Mouse (Mus musculus): ENCODE data around the gene Olfr765. TPM values are rescaled to one million over a fixed set of nuclear protein-coding genes. Genes with fewer than 3 reads are reported as not detected.
A peak's percentile ranks its signal among the peaks of the same experiment; 100 is the strongest.
"Not testable (repeated sequence)": the region's sequence is repeated elsewhere in the genome, so short reads cannot be mapped to it uniquely, and the experiment has no call there.

Gene Olfr765
- polyA plus RNA-seq (2015; fragmentation: Nextera tagmentation; extraction: Ambion mirVana), result not detected in 2 replicates

DNA sequence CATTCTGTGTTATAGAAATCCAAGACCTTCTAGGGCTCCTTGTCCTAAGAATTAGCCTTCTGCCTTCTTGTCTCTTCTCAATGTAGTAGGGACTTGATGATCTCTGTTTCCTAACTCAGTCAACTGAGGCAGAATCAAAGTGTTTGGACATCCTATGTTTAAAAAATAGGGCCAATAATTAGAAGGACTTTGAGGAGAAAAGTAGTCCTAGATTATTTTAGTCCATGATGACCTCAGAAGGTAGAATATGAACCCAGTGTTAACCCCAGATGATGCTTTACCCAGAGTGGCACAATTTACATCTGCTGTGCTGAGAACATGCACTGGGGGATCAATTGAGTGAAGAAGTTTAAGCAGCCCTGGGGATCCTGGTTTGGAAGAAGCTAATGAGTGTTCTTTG lies at the start of gene Olfr765:
Gene Olfr765 (minus strand): TSS at position 101 of the 400 bp plus-strand sequence.
- not testable (repeated sequence) for H3K27ac ChIP-seq (replicated peaks); ATAC-seq (ENCODE audit: low read depth); H3K36me3 ChIP-seq; H3K4me1 ChIP-seq (replicated peaks); H3K9ac ChIP-seq; H3K27me3 ChIP-seq; H3K4me2 ChIP-seq; H3K4me3 ChIP-seq; H3K9me3 ChIP-seq

- Histone ChIP-seq H3K4me2 (no peak within 1 kb of the TSS), H3K36me3 (no peaks in the 10 kb centered on the region), H3K9ac (no peak within 1 kb of the TSS), H3K9me3 (no peaks in the 10 kb centered on the region), H3K27ac (replicated peaks) (no peak within 1 kb of the TSS), H3K27me3 (no peaks in the 10 kb centered on the region), H3K4me1 (replicated peaks) (no peaks in the 10 kb centered on the region), H3K4me3 (no peak within 1 kb of the TSS)
- no peak for ATAC-seq (ENCODE audit: low read depth)
- 94% methylated on average over 1 of the region's 1 CpGs for WGBS
Observed at GRCm38 (mm10) chr10:129099275-129099674, 49.5 kb upstream of the Olfr765 start, which contains the start of gene Olfr768. Olfr768 (minus strand) TSS chr10:129099375.

DNA sequence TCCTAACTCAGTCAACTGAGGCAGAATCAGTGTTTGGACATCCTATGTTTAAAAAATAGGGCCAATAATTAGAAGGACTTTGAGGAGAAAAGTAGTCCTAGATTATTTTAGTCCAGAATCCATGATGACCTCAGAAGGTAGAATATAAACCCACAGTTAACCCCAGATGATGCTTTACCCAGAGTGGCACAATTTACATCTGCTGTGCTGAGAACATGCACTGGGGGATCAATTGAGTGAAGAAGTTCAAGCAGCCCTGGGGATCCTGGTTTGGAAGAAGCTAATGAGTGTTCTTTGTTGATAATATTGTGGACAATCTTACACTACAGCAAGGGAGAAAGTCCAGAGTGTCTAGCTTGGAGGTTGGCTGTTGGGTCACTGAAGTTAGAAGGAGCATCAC lies 33.0 kb upstream of the Olfr765 start, which contains the start of gene Olfr767:
Gene Olfr767 (minus strand): TSS at position 101 of the 400 bp plus-strand sequence.
- H3K4me1 ChIP-seq (replicated peaks); H3K9me3 ChIP-seq; H3K4me2 ChIP-seq: not testable (repeated sequence)

DNA sequence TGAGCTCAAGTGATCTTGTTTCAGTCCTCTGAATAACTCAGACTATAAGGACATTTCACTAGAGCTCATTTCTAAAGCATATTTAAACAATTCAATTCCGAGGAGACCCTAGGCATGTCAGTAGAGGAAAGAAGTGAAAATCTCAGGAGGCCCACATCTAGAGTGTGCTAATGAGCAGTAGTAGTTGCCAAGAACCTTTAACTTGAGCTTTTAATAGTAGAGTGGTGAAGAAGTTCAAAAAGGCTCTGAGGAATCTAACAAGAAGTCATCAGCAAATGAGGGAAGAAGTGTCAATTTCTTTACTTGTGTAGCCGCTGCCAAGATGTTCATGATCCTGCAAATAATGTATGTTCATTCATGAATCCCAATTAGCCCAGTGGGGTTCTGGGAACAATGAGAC lies 19.1 kb upstream of the Olfr765 start, which contains the start of gene Olfr766-ps1:
Gene Olfr766-ps1 (minus strand): TSS at position 101 of the 400 bp plus-strand sequence.
- no peak within 1 kb of the TSS for H3K27ac ChIP-seq (replicated peaks)
- no peak within 1 kb of the TSS for H3K9ac ChIP-seq
- no peak within 1 kb of the TSS for H3K4me3 ChIP-seq
- H3K36me3 ChIP-seq, result no peaks in the 10 kb centered on the region
- H3K4me1 ChIP-seq (replicated peaks), result no peaks in the 10 kb centered on the region
- 86% methylated on average over 2 of the region's 2 CpGs for WGBS
- no peaks in the 10 kb centered on the region for H3K27me3 ChIP-seq
- H3K4me2 ChIP-seq, result no peak within 1 kb of the TSS
- no peak for ATAC-seq (ENCODE audit: low read depth)
- no peaks in the 10 kb centered on the region for H3K9me3 ChIP-seq

More for the DNA sequence above, 33.0 kb upstream of the Olfr765 start, which contains the start of gene Olfr767:
- H3K9ac ChIP-seq; H3K27ac ChIP-seq (replicated peaks); H3K36me3 ChIP-seq; H3K4me3 ChIP-seq; H3K27me3 ChIP-seq; ATAC-seq (ENCODE audit: low read depth): not testable (repeated sequence)

DNA sequence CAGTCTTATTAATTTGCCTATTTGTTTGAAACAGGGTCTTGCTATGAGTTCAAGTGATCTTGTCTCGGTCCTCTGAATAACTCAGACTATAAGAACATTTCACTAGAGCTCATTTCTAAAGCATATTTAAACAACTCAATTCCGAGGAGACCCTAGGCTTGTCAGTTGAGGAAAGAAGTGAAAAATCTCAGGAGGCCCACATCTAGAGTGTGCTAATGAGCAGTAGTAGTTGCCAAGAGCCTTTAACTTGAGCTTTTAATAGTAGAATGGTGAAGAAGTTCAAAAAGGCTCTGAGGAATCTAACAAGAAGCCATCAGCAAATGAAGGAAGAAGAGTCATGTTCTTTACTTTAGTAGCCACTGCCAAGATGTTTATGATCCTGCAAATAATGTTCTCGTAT lies 10.0 kb downstream of the Olfr765 start, which contains the start of gene Olfr764-ps1:
Gene Olfr764-ps1 (minus strand): TSS at position 101 of the 400 bp plus-strand sequence.
- ATAC-seq (ENCODE audit: low read depth), result no peak
- H3K27me3 ChIP-seq, result no peaks in the 10 kb centered on the region
- H3K4me3 ChIP-seq, result no peak within 1 kb of the TSS
- no peaks in the 10 kb centered on the region for H3K4me1 ChIP-seq (replicated peaks)
- WGBS, result 81% methylated on average over 3 of the region's 3 CpGs
- no peaks in the 10 kb centered on the region for H3K9me3 ChIP-seq
- no peak within 1 kb of the TSS for H3K27ac ChIP-seq (replicated peaks)
- H3K9ac ChIP-seq, result no peak within 1 kb of the TSS
- H3K36me3 ChIP-seq, result no peaks in the 10 kb centered on the region
- no peak within 1 kb of the TSS for H3K4me2 ChIP-seq

- Histone ChIP-seq H3K4me3 (no peak overlapping the region), H3K9ac (no peak overlapping the region), H3K36me3 (no peaks in the 10 kb centered on the region), H3K27ac (replicated peaks) (no peak overlapping the region), H3K27me3 (no peaks in the 10 kb centered on the region), H3K4me1 (replicated peaks) (no peaks in the 10 kb centered on the region), H3K9me3 (no peaks in the 10 kb centered on the region), H3K4me2 (no peak overlapping the region)
- WGBS, result 70% methylated on average over 2 of the region's 2 CpGs
- no peak for ATAC-seq (ENCODE audit: low read depth)
Observed at GRCm38 (mm10) chr10:129028343-129028742, 21.5 kb downstream of the Olfr765 start.

DNA sequence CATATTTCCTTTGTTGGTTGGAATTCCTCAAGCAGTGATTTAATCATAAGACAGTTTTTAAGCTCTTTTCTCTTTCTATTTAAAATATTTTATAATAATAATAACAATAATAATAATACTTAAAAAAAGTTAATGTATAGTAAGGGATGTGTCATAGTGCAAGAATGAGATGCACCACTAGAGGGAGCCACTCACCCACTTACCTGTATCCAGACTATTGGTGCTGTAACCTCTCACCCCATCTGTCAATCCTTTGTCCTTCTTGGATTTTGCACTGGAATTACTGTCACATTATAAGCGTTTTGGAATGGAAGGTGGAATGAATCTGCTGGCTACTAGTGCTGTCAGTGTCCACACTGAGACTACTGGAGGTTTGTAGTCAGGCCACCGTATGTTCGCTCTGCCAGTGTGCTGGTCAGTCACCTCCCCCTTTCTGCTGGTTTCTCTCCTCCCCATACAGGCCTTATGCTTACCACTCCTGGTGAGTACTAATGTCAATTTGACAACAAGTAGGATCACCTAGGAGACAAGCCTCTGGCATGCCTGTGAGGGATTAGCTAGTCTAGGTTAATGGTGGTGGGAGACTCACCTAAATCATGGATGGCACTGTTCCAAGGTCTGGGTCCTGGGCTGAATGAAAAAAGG lies 23.7 kb downstream of the Olfr765 start:
- H3K4me1 ChIP-seq (replicated peaks), result no peaks in the 10 kb centered on the region
- no peak overlapping the region for H3K4me3 ChIP-seq
- H3K9me3 ChIP-seq, result no peaks in the 10 kb centered on the region
- H3K4me2 ChIP-seq, result no peak overlapping the region
- H3K36me3 ChIP-seq, result no peaks in the 10 kb centered on the region
- WGBS, result 59% methylated on average over 3 of the region's 3 CpGs
- no peak overlapping the region for H3K9ac ChIP-seq
- ATAC-seq (ENCODE audit: low read depth), result 0 out of 2 replicates have a peak, but pooled peaks have one; percentile 59
- H3K27me3 ChIP-seq, result no peaks in the 10 kb centered on the region
- no peak overlapping the region for H3K27ac ChIP-seq (replicated peaks)

DNA sequence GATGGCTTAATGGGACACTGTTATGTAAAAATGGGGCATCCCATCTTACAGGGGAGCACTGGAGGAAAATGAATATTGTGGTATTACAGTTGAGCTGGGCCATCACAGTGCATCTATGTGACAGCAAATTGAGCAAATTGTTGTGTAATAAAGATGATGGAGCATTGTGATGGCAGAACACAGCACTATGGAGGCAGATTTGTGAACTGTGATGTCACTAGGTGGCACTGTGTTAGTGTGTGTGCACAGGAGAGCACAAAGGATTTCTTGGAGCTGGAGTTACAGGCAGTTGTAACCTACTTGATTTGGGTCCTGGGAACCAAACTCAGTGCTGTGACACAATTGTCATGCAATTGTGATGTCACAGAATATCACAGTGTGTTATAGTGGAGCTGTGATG lies 26.5 kb downstream of the Olfr765 start:
- H3K9me3 ChIP-seq, result no peaks in the 10 kb centered on the region
- H3K9ac ChIP-seq, result no peak overlapping the region
- no peaks in the 10 kb centered on the region for H3K27me3 ChIP-seq
- no peaks in the 10 kb centered on the region for H3K36me3 ChIP-seq
- H3K4me2 ChIP-seq, result no peak overlapping the region
- H3K4me1 ChIP-seq (replicated peaks), result no peaks in the 10 kb centered on the region
- no peak overlapping the region for H3K4me3 ChIP-seq
- H3K27ac ChIP-seq (replicated peaks), result no peak overlapping the region
- ATAC-seq (ENCODE audit: low read depth), result no peak

- Histone ChIP-seq H3K4me1 (replicated peaks) (no peaks in the 10 kb centered on the region), H3K4me3 (no peak overlapping the region), H3K9me3 (no peaks in the 10 kb centered on the region), H3K27ac (replicated peaks) (no peak overlapping the region), H3K27me3 (no peaks in the 10 kb centered on the region), H3K9ac (no peak overlapping the region), H3K36me3 (no peaks in the 10 kb centered on the region), H3K4me2 (no peak overlapping the region)
- no peak for ATAC-seq (ENCODE audit: low read depth)
Observed at GRCm38 (mm10) chr10:129014477-129014876, 35.3 kb downstream of the Olfr765 start.

DNA sequence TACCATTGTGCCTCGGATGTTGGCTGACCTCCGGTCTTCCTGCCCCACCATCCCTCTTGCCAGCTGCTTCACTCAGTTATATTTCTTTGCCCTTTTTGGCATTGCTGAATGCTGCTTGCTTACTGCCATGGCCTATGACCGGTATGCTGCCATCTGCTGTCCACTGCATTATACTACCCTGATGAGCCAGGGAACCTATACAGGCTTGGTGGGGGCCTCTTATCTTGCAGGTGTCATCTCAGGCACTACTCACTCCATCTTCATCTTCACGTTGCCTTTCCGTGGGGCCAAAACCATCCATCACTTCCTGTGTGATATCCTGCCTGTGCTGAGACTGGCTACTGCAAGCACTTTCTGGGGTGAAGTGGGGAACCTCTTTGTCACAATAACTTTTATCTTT lies 38.3 kb downstream of the Olfr765 start:
- not testable (repeated sequence) for H3K4me3 ChIP-seq; H3K9me3 ChIP-seq; H3K4me2 ChIP-seq; H3K4me1 ChIP-seq (replicated peaks); ATAC-seq (ENCODE audit: low read depth); H3K27me3 ChIP-seq; H3K36me3 ChIP-seq; H3K27ac ChIP-seq (replicated peaks); H3K9ac ChIP-seq
- WGBS, result 88% methylated on average over 2 of the region's 5 CpGs

DNA sequence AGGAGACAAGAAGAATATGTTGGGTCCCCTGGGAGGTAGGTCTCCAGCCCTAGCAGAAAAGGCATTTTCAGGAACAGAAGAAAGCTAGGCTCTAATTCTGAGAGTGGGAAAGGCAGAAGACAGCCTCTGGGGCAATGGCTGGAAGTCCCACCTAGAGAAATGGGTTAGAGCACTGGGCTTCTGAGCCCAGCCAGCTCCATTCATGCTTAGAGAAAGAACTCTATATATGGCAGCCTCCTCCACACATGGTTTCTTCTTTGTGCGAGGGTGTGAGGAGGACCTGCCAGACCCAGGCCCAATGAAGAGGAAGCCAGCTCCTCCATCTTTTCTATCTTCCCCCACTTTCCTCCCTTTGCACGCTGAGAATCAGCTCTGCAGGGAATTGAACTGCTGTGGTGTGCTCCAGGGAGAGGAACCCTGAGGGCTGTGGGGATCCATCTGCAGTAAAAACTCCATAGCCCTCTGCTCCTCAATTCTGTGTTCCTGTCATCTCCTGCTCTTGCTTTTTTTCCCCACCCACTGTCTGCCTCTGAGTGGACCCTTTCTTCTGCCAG lies 39.4 kb downstream of the Olfr765 start, which contains the start of gene Olfr763:
Gene Olfr763 (plus strand): TSS at position 504 of the 554 bp plus-strand sequence.
- H3K36me3 ChIP-seq, result no peaks in the 10 kb centered on the region
- H3K27me3 ChIP-seq, result no peaks in the 10 kb centered on the region
- no peak within 1 kb of the TSS for H3K4me3 ChIP-seq
- H3K9ac ChIP-seq, result no peak within 1 kb of the TSS
- 0 out of 2 replicates have a peak, but pooled peaks cover 4% of the 10 kb centered on the region for H3K9me3 ChIP-seq
- H3K4me1 ChIP-seq (replicated peaks), result no peaks in the 10 kb centered on the region
- H3K4me2 ChIP-seq, result no peak within 1 kb of the TSS
- no peak within 1 kb of the TSS for H3K27ac ChIP-seq (replicated peaks)
- 80% methylated on average over 2 of the region's 2 CpGs for WGBS
- no peak for ATAC-seq (ENCODE audit: low read depth)

DNA sequence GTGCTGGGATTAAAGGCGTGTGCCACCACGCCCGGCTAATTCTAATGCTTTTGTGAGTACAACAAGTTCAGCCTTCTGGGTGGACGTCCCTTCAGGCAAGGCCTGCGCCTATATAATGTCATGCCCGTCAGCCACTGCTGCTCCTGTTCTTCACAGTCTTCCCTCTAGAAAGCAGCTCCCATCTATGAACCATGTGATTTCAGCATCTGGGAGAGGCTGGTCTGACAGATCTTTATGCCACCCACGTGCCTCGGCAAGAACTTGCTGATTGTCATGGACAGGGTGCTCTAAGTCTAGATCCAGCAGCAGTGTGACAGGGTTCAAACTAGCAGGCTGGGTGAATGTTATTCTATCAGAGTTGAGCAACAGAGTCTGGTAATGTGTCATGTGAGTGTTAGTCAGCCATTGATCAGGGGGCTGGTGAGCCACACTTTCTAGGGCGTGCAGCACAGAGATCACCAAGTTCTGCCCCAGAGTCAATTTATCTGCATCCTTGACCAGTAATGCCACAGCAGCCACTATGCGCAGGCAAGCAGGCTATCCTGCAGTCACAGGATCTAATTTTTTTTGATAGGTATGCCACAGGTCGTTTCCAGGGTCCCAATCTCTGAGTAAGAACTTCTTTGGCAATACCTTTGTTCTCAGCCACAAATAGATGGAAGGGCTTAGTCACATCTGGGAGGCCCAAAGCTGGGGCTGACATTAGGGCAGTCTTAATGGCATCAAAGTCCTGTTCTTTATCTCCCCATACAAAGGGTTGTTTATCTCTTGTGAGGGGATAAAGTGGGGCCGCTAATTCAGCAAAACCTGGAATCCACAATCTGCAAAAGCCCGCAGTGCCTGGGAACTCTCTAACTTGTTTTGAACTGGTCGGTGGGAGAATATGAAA lies 45.5 kb downstream of the Olfr765 start:
- Histone ChIP-seq H3K9me3 (0 out of 2 replicates have a peak, but pooled peaks cover 4% of the 10 kb centered on the region), H3K27me3 (no peaks in the 10 kb centered on the region), H3K9ac (no peak overlapping the region), H3K4me1 (replicated peaks) (no peaks in the 10 kb centered on the region), H3K36me3 (no peaks in the 10 kb centered on the region), H3K4me3 (no peak overlapping the region), H3K27ac (replicated peaks) (no peak overlapping the region), H3K4me2 (no peak overlapping the region)
- WGBS, result 83% methylated on average over 14 of the region's 14 CpGs
- ATAC-seq (ENCODE audit: low read depth), result no peak
